Comparison of ENCODE assay signal across 9 mouse cellular contexts in the genomic region with DNA sequence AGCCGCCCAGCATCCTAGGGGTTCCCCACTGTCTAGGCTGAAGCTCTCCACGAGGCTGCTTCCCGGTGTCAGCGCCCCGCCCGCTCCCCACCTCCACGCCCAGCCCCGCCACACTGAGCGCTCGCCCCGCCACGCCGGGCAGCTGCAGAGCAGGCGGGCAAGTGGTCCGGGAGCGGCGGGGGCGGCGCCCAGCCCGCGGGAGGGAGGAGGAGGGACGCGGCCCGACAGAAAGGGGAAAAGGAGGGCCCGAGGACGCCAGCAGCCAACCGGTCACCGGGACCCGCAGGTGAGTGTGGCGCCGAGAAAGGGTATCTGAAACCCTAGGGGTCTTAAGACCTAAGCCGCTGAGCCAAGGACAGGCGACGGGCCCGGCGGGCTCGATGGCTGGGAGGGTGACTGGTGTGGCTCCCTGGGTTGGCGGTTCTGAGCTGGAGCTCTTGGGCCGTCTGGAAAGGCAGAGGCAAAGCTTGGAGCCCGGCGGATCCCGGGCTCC. TPM values are rescaled to one million over a fixed set of nuclear protein-coding genes. Genes with fewer than 3 reads are reported as not detected.
DNase-seq lines count a peak whose midpoint lies in the region; ATAC-seq and TF ChIP-seq lines count a peak whose summit lies in the region.
"Had no signal": no experiment of that assay in that cellular context is flagged by ENCODE, and none has a peak within 500 bp of the region (broad histone marks: within the 10 kb centered on the region; RNA-seq: fewer than 3 reads in every experiment).

TSS of gene Adgrg2 (plus strand) at position 227 of the 493 bp plus-strand sequence.

- 9% methylated on average over 34 of the region's 42 CpGs for WGBS in intestine, embryonic 14.5 days
- 4% methylated on average over 26 of the region's 42 CpGs for WGBS in lung, embryonic 14.5 days

- intact Hi-C loops in gastrocnemius, adult 2 months (cut with DNase I): no loop called here

- H3K36me3 ChIP-seq in intestine, embryonic 14.5 days (ENCODE audit: control insufficient read depth, insufficient read depth, low read length): no peaks in the 10 kb centered on the region
- no peaks in the 10 kb centered on the region for H3K36me3 ChIP-seq in lung, embryonic 14.5 days (ENCODE audit: insufficient read depth)
- H3K36me3 ChIP-seq: G1E had no signal

- DNase-seq in gastrocnemius, adult 2 months: peak; percentile 52
- no peak for DNase-seq in gastrocnemius, adult 18-20 months (ENCODE audit: low spot score)
- DNase-seq in adrenal gland, adult 2 months: peak; percentile 40
- DNase-seq in forelimb bud, embryonic 11.5 days (ENCODE audit: low read depth, low spot score): peak; percentile 0
- DNase-seq in intestine, embryonic 14.5 days (ENCODE audit: low spot score): peak; percentile 53
- peak; percentile 21 for DNase-seq in lung, embryonic 14.5 days
- DNase-seq in retina, embryonic 14.5 days (ENCODE audit: low spot score): peak; percentile 32
- no peak for DNase-seq in layer of hippocampus, adult 8-10 months (ENCODE audit: low spot score in 2 of 2)

- H3K4me3 ChIP-seq in gastrocnemius, adult 2 months: peak within 1 kb of the TSS; percentile 70
- H3K4me3 ChIP-seq in intestine, embryonic 14.5 days (ENCODE audit: low read depth, low read length): peak within 1 kb of the TSS; percentile 33
- H3K4me3 ChIP-seq in lung, embryonic 14.5 days (ENCODE audit: low read depth, low read length): peak within 1 kb of the TSS; percentile 37

- no peak within 1 kb of the TSS for H3K9ac ChIP-seq in intestine, embryonic 14.5 days (ENCODE audit: low read length)
- peak within 1 kb of the TSS; percentile 38 for H3K9ac ChIP-seq in lung, embryonic 14.5 days

- ATAC-seq in intestine, embryonic 14.5 days (replicated peaks; ENCODE audit: low FRiP score, low TSS enrichment, low read depth): peak; percentile 78; the same call in 1 of the 2 replicates
- ATAC-seq in lung, embryonic 14.5 days (ENCODE audit: insufficient read depth): peak; percentile 82

- peak within 1 kb of the TSS; percentile 62 for H3K4me2 ChIP-seq in intestine, embryonic 14.5 days (ENCODE audit: low read length)
- H3K4me2 ChIP-seq in lung, embryonic 14.5 days: peak within 1 kb of the TSS; percentile 72

- H3K27me3 ChIP-seq in intestine, embryonic 14.5 days (replicated peaks; ENCODE audit: control insufficient read depth, insufficient read depth, low read length): peaks cover 24% of the 10 kb centered on the region
- H3K27me3 ChIP-seq in lung, embryonic 14.5 days (ENCODE audit: insufficient read depth, low read length): peaks cover 6% of the 10 kb centered on the region; the same call in 1 of the 2 replicates

- no peaks in the 10 kb centered on the region for H3K4me1 ChIP-seq in intestine, embryonic 14.5 days (replicated peaks; ENCODE audit: control insufficient read depth, insufficient read depth, low read length)
- no peaks in the 10 kb centered on the region for H3K4me1 ChIP-seq in lung, embryonic 14.5 days (ENCODE audit: insufficient read depth)

- peak within 1 kb of the TSS; percentile 38; the same call in 1 of the 2 replicates for H3K27ac ChIP-seq in gastrocnemius, adult 2 months
- H3K27ac ChIP-seq in intestine, embryonic 14.5 days (ENCODE audit: low read depth): no peak within 1 kb of the TSS
- H3K27ac ChIP-seq in lung, embryonic 14.5 days (ENCODE audit: low read depth): no peak within 1 kb of the TSS

- H3K9me3 ChIP-seq in intestine, embryonic 14.5 days (ENCODE audit: control insufficient read depth, low read length): no peaks in the 10 kb centered on the region
- H3K9me3 ChIP-seq in lung, embryonic 14.5 days (ENCODE audit: low read depth, low read length): no peaks in the 10 kb centered on the region
- H3K9me3 ChIP-seq: G1E had no signal

- no peak for TF ChIP-seq CTCF in gastrocnemius, adult 2 months (IDR thresholded peaks at IDR 0.05)
- no peak for TF ChIP-seq CTCF in lung, embryonic 14.5 days (IDR thresholded peaks at IDR 0.05; ENCODE audit: low read depth)

RNA-seq across cellular contexts. Expression of gene Adgrg2, which starts in this region (rescaled TPM):
- total RNA-seq in gastrocnemius, adult 2 months (2021): 1 to 10 TPM in 1 of 2 experiments, under 1 TPM in 1; 0.71 to 1.2 TPM
- total RNA-seq in gastrocnemius, adult 18-20 months (2021): under 1 TPM; 0.80 to 0.90 TPM
- 1 to 10 TPM; 3.9 to 4.8 TPM for total RNA-seq in adrenal gland, adult 2 months (2021)
- polyA plus RNA-seq in adrenal gland, adult 2 months (2012; rRNA removed): 0.65 and 1.00 TPM in 2 replicates
- polyA plus RNA-seq in intestine, embryonic 14.5 days (2014; fragmentation: Nextera tagmentation; extraction: Ambion mirVana): 0.82 and 1.1 TPM in 2 replicates
- 1.2 and 1.8 TPM in 2 replicates for polyA plus RNA-seq in lung, embryonic 14.5 days (2014; fragmentation: Nextera tagmentation; extraction: Ambion mirVana)
- 1 to 10 TPM in 1 of 4 experiments, under 1 TPM in 3; 0.41 to 1.6 (median 0.82) TPM for total RNA-seq in layer of hippocampus, adult 8-10 months (2022)
- total RNA-seq: G1E had no signal
- polyA plus RNA-seq: G1E had no signal

Comparison
In these comparisons a context has a peak if more than half of its experiments do, and no peak if none do; other contexts are left out.
1. DNase-seq: peak in gastrocnemius, adult 2 months (single experiment), adrenal gland, adult 2 months (single experiment), forelimb bud, embryonic 11.5 days (single experiment), intestine, embryonic 14.5 days (single experiment), lung, embryonic 14.5 days (single experiment) and retina, embryonic 14.5 days (single experiment); none in gastrocnemius, adult 18-20 months (single experiment) and layer of hippocampus, adult 8-10 months (0 of 2).
2. Peak in every context shown above with its lines, with median percentiles within 50 percentile points of each other: H3K4me3 ChIP-seq.